Mouse (Mus musculus) neural tube, embryonic 11.5 days (tissue): ENCODE data around the gene Rbpj. TPM values are rescaled to one million over a fixed set of nuclear protein-coding genes. Genes with fewer than 3 reads are reported as not detected.
A peak's percentile ranks its signal among the peaks of the same experiment; 100 is the strongest.
"Not testable (repeated sequence)": the region's sequence is repeated elsewhere in the genome, so short reads cannot be mapped to it uniquely, and the experiment has no call there.

Source experiments
- ATAC-seq: fragments of 200-750 bp; cut with Nextera tagmentation; 2 replicates; pipeline ENCODE4 v1.8.0; 2017; ENCODE audit warnings: moderate number of reproducible peaks, mild to moderate bottlenecking, moderate TSS enrichment, moderate library complexity; ENCODE audit not compliant: insufficient read depth, low FRiP score, low TSS enrichment
- DNase-seq: peaks from one replicate; pipeline ENCODE4 v3.0.0-alpha.2; 2015; ENCODE audit warnings: low spot score
- H3K27ac ChIP-seq: fragments of 300-500 bp; sonication (generic); 2 replicates; pipeline ENCODE4 v1.5.1; 2014; ENCODE audit warnings: low read depth, mild to moderate bottlenecking, low read length
- H3K27me3 ChIP-seq: fragments of 300-500 bp; sonication (generic); 2 replicates; pipeline ENCODE4 v1.6.1; 2014; ENCODE audit warnings: mild to moderate bottlenecking, low read length, mixed read lengths; ENCODE audit not compliant: control insufficient read depth, insufficient read depth
- H3K36me3 ChIP-seq: fragments of 300-500 bp; sonication (generic); 2 replicates; pipeline ENCODE4 v1.6.1; 2014; ENCODE audit warnings: mild to moderate bottlenecking, low read length, moderate library complexity, mixed read lengths; ENCODE audit not compliant: control insufficient read depth, insufficient read depth
- H3K4me1 ChIP-seq: fragments of 300-500 bp; sonication (generic); 2 replicates; pipeline ENCODE4 v1.6.1; 2014; ENCODE audit warnings: low read length, mixed read lengths; ENCODE audit not compliant: control insufficient read depth, insufficient read depth
- H3K4me2 ChIP-seq: fragments of 300-500 bp; sonication (generic); 2 replicates; pipeline ENCODE4 v1.6.1; 2014; ENCODE audit warnings: low read depth, mild to moderate bottlenecking, moderate library complexity
- H3K4me3 ChIP-seq: fragments of 300-500 bp; sonication (generic); 2 replicates; pipeline ENCODE4 v1.5.1; 2014; ENCODE audit warnings: low read depth, low read length
- H3K9ac ChIP-seq: fragments of 300-500 bp; sonication (generic); 2 replicates; pipeline ENCODE4 v1.6.1; 2014; ENCODE audit warnings: mild to moderate bottlenecking, low read length
- H3K9me3 ChIP-seq: fragments of 300-500 bp; sonication (generic); 2 replicates; pipeline ENCODE4 v1.6.1; 2016; ENCODE audit warnings: low read length; ENCODE audit not compliant: control insufficient read depth
- WGBS: fragments of 180-500 bp; shearing (Covaris S2); extraction: QIAGEN DNeasy Blood & Tissue Kit; methylation state at CpG from one replicate; pipeline ENCODE4 v1.1.7; 2014; 5-methylcytosine and 5-hydroxymethylcytosine counted together
- polyA plus RNA-seq: library from polyadenylated mRNA; unstranded; fragments of >200 nt; fragmentation: Nextera tagmentation; extraction: Ambion mirVana; gene quantifications from 2 replicates; pipeline ENCODE4 v1.2.1, GENCODE M21; 2014

The Rbpj gene
- polyA plus RNA-seq, 1 experiment from 2014 or later = 59.4 TPM

GRCm38 (mm10) chr5:53663665-53664064, 197.7 kb downstream of the Rbpj start:
- H3K27me3 ChIP-seq = no peaks in the 10 kb centered on the region
- no peak for ATAC-seq
- H3K27ac ChIP-seq = no peak overlapping the region
- DNase-seq = no peak
- H3K9me3 ChIP-seq = no peaks in the 10 kb centered on the region
- no peaks in the 10 kb centered on the region for H3K4me1 ChIP-seq
- no peak overlapping the region for H3K4me3 ChIP-seq
- H3K4me2 ChIP-seq = no peak overlapping the region
- no peaks in the 10 kb centered on the region for H3K36me3 ChIP-seq
- H3K9ac ChIP-seq = no peak overlapping the region

GRCm38 (mm10) chr5:53668021-53668420, 202.1 kb downstream of the Rbpj start:
- WGBS = 89% methylated on average over 5 of the region's 5 CpGs
- no peak overlapping the region for H3K9ac ChIP-seq
- H3K27ac ChIP-seq = no peak overlapping the region
- no peaks in the 10 kb centered on the region for H3K36me3 ChIP-seq
- ATAC-seq (no peak), DNase-seq (no peak)
- no peaks in the 10 kb centered on the region for H3K27me3 ChIP-seq
- no peaks in the 10 kb centered on the region for H3K9me3 ChIP-seq
- no peak overlapping the region for H3K4me2 ChIP-seq
- H3K4me1 ChIP-seq = no peaks in the 10 kb centered on the region
- no peak overlapping the region for H3K4me3 ChIP-seq

- H3K27me3 ChIP-seq = no peaks in the 10 kb centered on the region
- H3K36me3 ChIP-seq = no peaks in the 10 kb centered on the region
- WGBS = 90% methylated on average over 10 of the region's 10 CpGs
- no peaks in the 10 kb centered on the region for H3K4me1 ChIP-seq
- no peak overlapping the region for H3K27ac ChIP-seq
- DNase-seq = no peak
- no peak overlapping the region for H3K4me3 ChIP-seq
- H3K4me2 ChIP-seq = no peak overlapping the region
- no peak overlapping the region for H3K9ac ChIP-seq
- no peaks in the 10 kb centered on the region for H3K9me3 ChIP-seq
- no peak for ATAC-seq
Measured at GRCm38 (mm10) chr5:53670321-53670938, 204.5 kb downstream of the Rbpj start.

GRCm38 (mm10) chr5:53671507-53671906, 205.6 kb downstream of the Rbpj start:
- H3K9me3 ChIP-seq = no peaks in the 10 kb centered on the region

GRCm38 (mm10) chr5:53672352-53672751, 206.4 kb downstream of the Rbpj start:
- no peak overlapping the region for H3K9ac ChIP-seq
- 26% methylated on average over 5 of the region's 5 CpGs for WGBS
- H3K4me2 ChIP-seq = no peak overlapping the region
- no peaks in the 10 kb centered on the region for H3K27me3 ChIP-seq
- no peak overlapping the region for H3K27ac ChIP-seq
- no peaks in the 10 kb centered on the region for H3K4me1 ChIP-seq
- peak; percentile 83 for DNase-seq
- H3K9me3 ChIP-seq = no peaks in the 10 kb centered on the region
- ATAC-seq = peak; percentile 88
- no peaks in the 10 kb centered on the region for H3K36me3 ChIP-seq
- H3K4me3 ChIP-seq = no peak overlapping the region

More at GRCm38 (mm10) chr5:53671507-53671906, 205.6 kb downstream of the Rbpj start:
- DNase-seq (no peak), ATAC-seq (no peak)
- no peaks in the 10 kb centered on the region for H3K27me3 ChIP-seq
- no peak overlapping the region for H3K9ac ChIP-seq
- H3K36me3 ChIP-seq = no peaks in the 10 kb centered on the region
- H3K27ac ChIP-seq = no peak overlapping the region
- no peak overlapping the region for H3K4me2 ChIP-seq
- WGBS = 51% methylated on average over 4 of the region's 4 CpGs
- no peaks in the 10 kb centered on the region for H3K4me1 ChIP-seq
- H3K4me3 ChIP-seq = no peak overlapping the region

- not testable (repeated sequence) for H3K27ac ChIP-seq, H3K4me2 ChIP-seq, H3K9ac ChIP-seq, H3K4me3 ChIP-seq, ATAC-seq, H3K36me3 ChIP-seq, DNase-seq, H3K4me1 ChIP-seq, H3K27me3 ChIP-seq, H3K9me3 ChIP-seq
- WGBS = 87% methylated on average over 5 of the region's 6 CpGs
Measured at GRCm38 (mm10) chr5:53673493-53674150, 207.7 kb downstream of the Rbpj start.

- WGBS = 87% methylated on average over 8 of the region's 8 CpGs
- Histone ChIP-seq H3K9me3 (no peaks in the 10 kb centered on the region), H3K27me3 (no peaks in the 10 kb centered on the region), H3K9ac (no peak overlapping the region), H3K4me2 (no peak overlapping the region), H3K4me3 (no peak overlapping the region), H3K27ac (no peak overlapping the region), H3K4me1 (no peaks in the 10 kb centered on the region), H3K36me3 (no peaks in the 10 kb centered on the region)
- no peak for ATAC-seq
- no peak for DNase-seq
Measured at GRCm38 (mm10) chr5:53676671-53677070, 210.7 kb downstream of the Rbpj start.

GRCm38 (mm10) chr5:53678036-53678767, 212.2 kb downstream of the Rbpj start:
- no peak for DNase-seq
- ATAC-seq = no peak
- Histone ChIP-seq H3K36me3 (no peaks in the 10 kb centered on the region), H3K4me1 (no peaks in the 10 kb centered on the region), H3K4me3 (no peak overlapping the region), H3K9ac (no peak overlapping the region), H3K9me3 (no peaks in the 10 kb centered on the region), H3K27ac (no peak overlapping the region), H3K4me2 (no peak overlapping the region), H3K27me3 (no peaks in the 10 kb centered on the region)
- 60% methylated on average over 13 of the region's 13 CpGs for WGBS

- Histone ChIP-seq H3K4me2 (no peak overlapping the region), H3K27me3 (no peaks in the 10 kb centered on the region), H3K4me3 (no peak overlapping the region), H3K36me3 (no peaks in the 10 kb centered on the region), H3K9ac (no peak overlapping the region), H3K4me1 (no peaks in the 10 kb centered on the region), H3K9me3 (no peaks in the 10 kb centered on the region), H3K27ac (no peak overlapping the region)
- DNase-seq (no peak), ATAC-seq (no peak)
- WGBS = 63% methylated on average over 6 of the region's 6 CpGs
Measured at GRCm38 (mm10) chr5:53679651-53680050, 213.7 kb downstream of the Rbpj start.
